Mouse (Mus musculus): ENCODE measurements around the gene Mbnl1. TPM values are rescaled to one million over a fixed set of nuclear protein-coding genes. Genes with fewer than 3 reads are reported as not detected.

Mbnl1 gene
- polyA plus RNA-seq, 1 experiment, result 730 TPM

DNA sequence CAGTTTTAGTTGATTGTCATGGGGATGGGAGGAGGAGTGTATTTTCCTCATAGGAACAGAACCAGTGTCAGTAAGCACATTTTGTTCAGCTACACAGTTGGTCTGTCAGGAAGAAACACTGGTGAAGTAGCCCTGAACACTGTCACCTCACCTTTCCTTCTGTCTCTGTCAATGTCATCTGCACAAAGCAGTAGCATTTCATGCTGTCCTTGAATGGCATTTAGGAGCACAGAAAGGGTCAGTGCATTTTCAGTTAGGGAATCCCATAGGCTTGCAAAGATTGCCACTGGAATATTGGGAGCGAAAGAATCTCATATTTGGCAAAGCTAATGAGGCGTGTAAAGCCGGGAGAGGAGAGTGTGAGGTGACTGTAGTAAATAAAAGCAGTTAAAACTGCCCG, 114.5 kb downstream of the Mbnl1 start:
- Histone ChIP-seq H3K4me3 (ENCODE audit: insufficient read depth, low read length) (no peak overlapping the region), H3K4me1 (ENCODE audit: control insufficient read depth, insufficient read depth, low read length) (peaks cover 45% of the 10 kb centered on the region), H3K27ac (ENCODE audit: insufficient read depth, low read depth, low read length) (no peak overlapping the region)
- TF ChIP-seq CTCF (IDR thresholded peaks at IDR 0.05; ENCODE audit: low read depth, low read length) (no peak), POLR2A (IDR thresholded peaks at IDR 0.05; ENCODE audit: borderline replicate concordance, low read depth, low read length) (no peak)

DNA sequence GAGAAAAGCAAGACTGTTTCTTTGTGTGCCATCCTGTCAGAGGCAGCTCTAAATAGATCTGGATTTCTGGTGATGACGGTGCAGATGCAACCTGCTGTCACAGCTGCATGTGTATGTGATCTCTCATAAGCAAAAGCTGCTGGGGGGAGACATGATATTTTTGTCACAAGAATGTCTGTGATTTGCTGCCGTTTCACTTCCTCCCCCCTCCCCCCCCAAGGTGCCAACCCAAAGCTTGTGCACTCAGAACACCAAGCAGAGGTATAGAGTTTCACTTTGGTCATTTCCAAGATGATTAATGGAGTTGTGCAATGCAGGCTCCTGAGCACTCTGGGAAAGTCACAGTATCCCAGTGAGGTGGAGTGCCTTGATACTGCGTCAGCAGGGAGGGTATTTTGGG, 116.7 kb downstream of the Mbnl1 start:
- Histone ChIP-seq H3K27ac (ENCODE audit: insufficient read depth, low read depth, low read length) (no peak overlapping the region), H3K4me3 (ENCODE audit: insufficient read depth, low read length) (no peak overlapping the region), H3K4me1 (ENCODE audit: control insufficient read depth, insufficient read depth, low read length) (peaks cover 39% of the 10 kb centered on the region)
- no peak for TF ChIP-seq CTCF (IDR thresholded peaks at IDR 0.05; ENCODE audit: low read depth, low read length)
- no peak for TF ChIP-seq POLR2A (IDR thresholded peaks at IDR 0.05; ENCODE audit: borderline replicate concordance, low read depth, low read length)

DNA sequence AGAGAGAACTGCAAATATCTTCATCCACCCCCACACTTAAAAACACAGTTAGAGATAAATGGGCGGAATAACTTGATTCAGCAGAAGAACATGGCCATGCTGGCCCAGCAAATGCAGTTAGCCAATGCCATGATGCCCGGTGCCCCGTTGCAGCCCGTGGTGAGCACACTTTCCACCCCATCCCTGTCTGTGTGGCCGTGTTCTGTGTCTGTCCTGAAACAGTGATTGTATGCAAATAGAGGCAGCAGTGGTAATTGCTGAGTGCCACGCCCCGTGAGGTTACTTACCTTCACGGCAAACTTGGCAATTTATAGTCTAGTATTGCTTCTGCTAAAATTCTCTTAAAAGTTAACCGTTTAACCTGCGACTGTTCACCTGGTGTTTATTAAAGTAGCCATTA, 123.0 kb downstream of the Mbnl1 start:
- Histone ChIP-seq H3K4me1 (ENCODE audit: control insufficient read depth, insufficient read depth, low read length) (peaks cover 12% of the 10 kb centered on the region), H3K27ac (ENCODE audit: insufficient read depth, low read depth, low read length) (no peak overlapping the region), H3K4me3 (ENCODE audit: insufficient read depth, low read length) (no peak overlapping the region)
- TF ChIP-seq POLR2A (IDR thresholded peaks at IDR 0.05; ENCODE audit: borderline replicate concordance, low read depth, low read length) (no peak), CTCF (IDR thresholded peaks at IDR 0.05; ENCODE audit: low read depth, low read length) (no peak)

DNA sequence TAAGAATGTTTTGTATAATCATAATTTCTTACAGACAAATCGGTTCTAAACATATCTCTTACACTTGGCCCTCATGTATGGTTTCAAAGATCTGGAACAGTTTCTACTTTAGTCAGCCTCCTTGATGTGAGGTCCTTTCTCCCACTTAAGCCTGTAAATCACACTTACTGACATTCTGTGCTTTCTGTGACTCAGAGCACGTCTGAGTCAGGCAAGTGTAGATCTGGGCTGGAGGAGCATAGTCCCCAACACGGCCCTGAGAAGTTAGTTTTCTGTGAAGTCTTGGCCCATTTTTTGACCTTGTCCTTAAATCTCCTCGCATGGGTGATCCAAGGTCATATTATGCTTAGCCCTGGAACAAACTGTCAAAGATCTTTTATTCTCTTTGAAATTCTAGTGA, 124.4 kb downstream of the Mbnl1 start:
- Histone ChIP-seq H3K27ac (ENCODE audit: insufficient read depth, low read depth, low read length) (no peak overlapping the region), H3K4me1 (ENCODE audit: control insufficient read depth, insufficient read depth, low read length) (peaks cover 8% of the 10 kb centered on the region), H3K4me3 (ENCODE audit: insufficient read depth, low read length) (no peak overlapping the region)
- TF ChIP-seq CTCF (IDR thresholded peaks at IDR 0.05; ENCODE audit: low read depth, low read length) (no peak), POLR2A (IDR thresholded peaks at IDR 0.05; ENCODE audit: borderline replicate concordance, low read depth, low read length) (no peak)

DNA sequence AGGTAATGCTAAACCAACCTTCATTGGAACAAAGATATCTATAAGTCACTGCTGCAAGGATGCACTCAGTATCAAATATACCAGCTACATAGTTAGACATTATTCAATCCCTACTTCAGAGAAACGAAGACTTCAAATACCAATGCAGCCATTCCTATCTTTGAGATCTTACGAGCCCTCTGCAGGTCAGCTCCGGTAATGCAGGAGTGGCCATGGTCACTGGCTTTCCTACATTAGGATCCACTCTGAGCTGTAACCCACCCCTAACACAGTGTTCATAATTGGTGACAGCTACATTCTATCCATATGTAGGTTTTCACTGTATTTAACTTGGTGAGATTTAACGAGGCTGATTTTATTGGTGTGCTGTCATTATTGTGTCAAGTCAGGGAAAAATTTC, 129.1 kb downstream of the Mbnl1 start:
- Histone ChIP-seq H3K4me1 (ENCODE audit: control insufficient read depth, insufficient read depth, low read length) (peaks cover 6% of the 10 kb centered on the region), H3K27ac (ENCODE audit: insufficient read depth, low read depth, low read length) (no peak overlapping the region), H3K4me3 (ENCODE audit: insufficient read depth, low read length) (no peak overlapping the region)
- TF ChIP-seq POLR2A (IDR thresholded peaks at IDR 0.05; ENCODE audit: borderline replicate concordance, low read depth, low read length) (no peak), CTCF (IDR thresholded peaks at IDR 0.05; ENCODE audit: low read depth, low read length) (peak; percentile 63; the same call in 1 of the 2 replicates)

DNA sequence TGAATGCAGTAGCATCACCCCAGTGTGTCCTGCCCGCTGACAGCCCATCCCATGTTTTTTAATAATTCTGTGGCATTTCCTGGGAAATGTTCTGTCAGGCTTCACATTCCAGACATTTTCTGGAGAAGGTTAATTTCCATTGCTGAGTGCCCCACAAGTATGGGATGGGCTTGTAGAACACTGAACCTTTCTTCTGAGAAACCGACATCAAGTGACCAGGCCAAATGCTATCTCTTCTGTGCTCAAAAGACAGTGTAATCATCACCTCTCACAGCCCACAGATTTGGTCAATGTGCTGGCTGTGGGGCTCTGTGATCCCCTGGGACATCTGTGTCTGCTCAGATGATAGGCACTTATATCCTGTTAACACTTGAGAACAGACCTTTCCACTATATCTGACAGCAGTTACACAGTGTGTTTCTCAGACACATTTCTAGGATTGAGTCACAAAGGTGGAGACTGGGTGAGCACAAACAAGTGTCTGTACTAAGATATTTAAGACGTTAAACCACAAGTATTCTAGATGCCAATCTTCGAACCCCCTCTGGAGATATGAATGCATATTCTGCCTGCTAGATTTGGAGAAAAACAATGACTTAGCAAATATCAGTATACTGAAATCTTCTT, 130.4 kb downstream of the Mbnl1 start:
- H3K27ac ChIP-seq (ENCODE audit: insufficient read depth, low read depth, low read length), result no peak overlapping the region

DNA sequence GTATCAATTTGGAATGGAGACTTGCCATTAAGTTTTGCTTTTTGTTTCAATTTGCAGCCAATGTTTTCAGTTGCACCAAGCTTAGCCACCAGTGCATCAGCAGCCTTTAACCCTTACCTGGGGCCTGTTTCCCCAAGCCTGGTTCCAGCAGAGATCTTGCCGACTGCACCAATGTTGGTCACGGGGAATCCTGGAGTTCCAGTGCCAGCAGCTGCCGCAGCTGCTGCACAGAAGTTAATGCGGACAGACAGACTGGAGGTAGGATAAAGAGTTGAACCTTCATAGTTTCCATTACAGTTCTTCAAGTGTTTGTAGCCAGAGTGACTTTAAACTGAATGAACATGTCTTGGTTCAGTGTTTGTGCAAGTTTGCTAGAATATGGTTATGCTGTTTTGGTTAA, 131.0 kb downstream of the Mbnl1 start:
- H3K27ac ChIP-seq (ENCODE audit: insufficient read depth, low read depth, low read length), result no peak overlapping the region
- peaks cover 6% of the 10 kb centered on the region for H3K4me1 ChIP-seq (ENCODE audit: control insufficient read depth, insufficient read depth, low read length)
- TF ChIP-seq CTCF (IDR thresholded peaks at IDR 0.05; ENCODE audit: low read depth, low read length) (no peak), POLR2A (IDR thresholded peaks at IDR 0.05; ENCODE audit: borderline replicate concordance, low read depth, low read length) (no peak)
- no peak overlapping the region for H3K4me3 ChIP-seq (ENCODE audit: insufficient read depth, low read length)

More for the DNA sequence above, 130.4 kb downstream of the Mbnl1 start:
- TF ChIP-seq CTCF (IDR thresholded peaks at IDR 0.05; ENCODE audit: low read depth, low read length) (no peak), POLR2A (IDR thresholded peaks at IDR 0.05; ENCODE audit: borderline replicate concordance, low read depth, low read length) (no peak)
- Histone ChIP-seq H3K4me1 (ENCODE audit: control insufficient read depth, insufficient read depth, low read length) (peaks cover 6% of the 10 kb centered on the region), H3K4me3 (ENCODE audit: insufficient read depth, low read length) (no peak overlapping the region)

DNA sequence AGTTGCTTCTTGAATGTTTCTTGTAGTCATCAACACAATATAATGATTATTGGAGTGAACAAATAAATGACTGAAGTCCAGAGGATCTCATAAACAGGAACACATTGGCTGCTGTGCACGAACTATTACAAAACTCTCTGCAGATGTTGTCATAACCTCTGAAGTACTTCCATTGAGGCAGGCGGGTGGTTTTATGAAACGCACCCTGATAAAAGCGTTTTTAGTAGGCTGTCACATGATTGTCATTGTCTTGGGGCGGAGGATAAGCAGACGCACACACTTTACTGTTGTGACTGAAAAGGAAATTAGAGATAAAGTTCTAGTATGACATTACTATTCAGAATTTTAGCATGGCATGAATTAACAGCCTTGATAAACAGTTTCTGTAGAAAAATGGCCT, 131.6 kb downstream of the Mbnl1 start:
- no peak overlapping the region for H3K4me3 ChIP-seq (ENCODE audit: insufficient read depth, low read length)
- peaks cover 6% of the 10 kb centered on the region for H3K4me1 ChIP-seq (ENCODE audit: control insufficient read depth, insufficient read depth, low read length)
- no peak overlapping the region for H3K27ac ChIP-seq (ENCODE audit: insufficient read depth, low read depth, low read length)
- TF ChIP-seq POLR2A (IDR thresholded peaks at IDR 0.05; ENCODE audit: borderline replicate concordance, low read depth, low read length) (no peak), CTCF (IDR thresholded peaks at IDR 0.05; ENCODE audit: low read depth, low read length) (no peak)

DNA sequence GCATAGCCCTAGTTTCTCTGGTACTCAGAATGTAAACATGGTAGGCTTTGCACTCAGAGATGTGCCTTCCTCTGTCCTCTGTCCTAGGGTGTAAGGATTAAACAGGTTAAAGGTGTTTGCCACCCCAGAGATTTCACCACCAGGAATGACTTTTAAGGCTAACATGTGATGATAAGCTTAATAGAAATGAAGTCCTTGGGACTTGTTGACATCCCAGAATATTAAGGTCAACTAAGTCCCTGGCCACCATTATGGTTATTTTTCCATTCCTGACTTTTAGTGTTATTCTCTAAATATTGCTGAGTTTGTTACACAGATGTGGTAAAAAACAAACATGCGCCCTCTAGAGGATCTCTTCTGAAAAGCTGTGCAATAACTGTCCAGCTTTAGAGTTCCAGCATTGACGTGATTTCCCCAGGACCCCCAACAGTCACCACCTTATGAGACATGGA, 136.3 kb downstream of the Mbnl1 start:
- TF ChIP-seq POLR2A (IDR thresholded peaks at IDR 0.05; ENCODE audit: borderline replicate concordance, low read depth, low read length), result no peak
- TF ChIP-seq CTCF (IDR thresholded peaks at IDR 0.05; ENCODE audit: low read depth, low read length), result no peak
- no peak overlapping the region for H3K27ac ChIP-seq (ENCODE audit: insufficient read depth, low read depth, low read length)
- H3K4me1 ChIP-seq (ENCODE audit: control insufficient read depth, insufficient read depth, low read length), result peaks cover 2% of the 10 kb centered on the region; the same call in 1 of the 2 replicates
- H3K4me3 ChIP-seq (ENCODE audit: insufficient read depth, low read length), result no peak overlapping the region

DNA sequence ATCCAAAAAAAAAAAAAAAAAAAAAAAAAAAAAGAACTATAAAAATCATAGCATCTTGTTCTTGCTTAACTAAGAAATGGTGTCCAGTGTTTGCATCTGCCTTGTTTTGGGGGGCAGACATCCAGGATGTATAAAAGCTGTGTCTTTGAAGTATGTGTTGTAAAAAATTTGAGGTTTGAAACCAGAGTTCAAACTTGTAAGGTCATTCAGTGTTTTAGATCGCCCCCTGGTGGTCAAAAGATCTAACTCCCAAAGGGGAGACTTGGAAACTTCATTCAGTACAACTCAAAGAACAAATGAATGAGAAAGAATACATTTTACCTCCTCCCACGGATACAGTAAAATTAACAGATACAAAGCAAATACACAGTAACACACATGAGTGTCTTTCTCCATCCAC, 139.2 kb downstream of the Mbnl1 start:
- no peak overlapping the region for H3K27ac ChIP-seq (ENCODE audit: insufficient read depth, low read depth, low read length)
- peaks cover 19% of the 10 kb centered on the region for H3K4me1 ChIP-seq (ENCODE audit: control insufficient read depth, insufficient read depth, low read length)
- TF ChIP-seq CTCF (IDR thresholded peaks at IDR 0.05; ENCODE audit: low read depth, low read length), result no peak
- TF ChIP-seq POLR2A (IDR thresholded peaks at IDR 0.05; ENCODE audit: borderline replicate concordance, low read depth, low read length), result no peak
- H3K4me3 ChIP-seq (ENCODE audit: insufficient read depth, low read length), result no peak overlapping the region

Measured in bone marrow macrophage, adult 2 months (primary cell).